Mouse (Mus musculus): ENCODE measurements around the gene Hs6st3.

DNA sequence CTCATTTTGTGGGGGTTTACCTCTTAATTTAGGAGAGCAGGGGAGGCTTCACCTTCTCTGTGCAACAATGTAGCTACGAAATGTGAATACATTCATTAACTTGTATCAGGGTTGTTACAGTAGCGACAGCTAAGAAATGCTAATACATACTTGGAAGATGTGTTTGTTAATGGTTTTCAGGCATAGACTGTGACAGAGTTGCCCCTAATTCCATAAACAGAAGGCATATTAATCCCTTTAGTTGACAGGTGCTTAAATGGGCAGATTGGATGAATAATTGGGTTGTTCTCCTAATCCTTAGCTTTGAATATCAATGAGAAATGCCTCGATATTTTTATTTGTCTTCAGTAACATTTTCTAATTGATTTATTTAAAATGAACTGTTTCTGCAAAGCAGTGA, 314.7 kb downstream of the Hs6st3 start:
- TF ChIP-seq CTCF (IDR thresholded peaks at IDR 0.05; ENCODE audit: low read depth) (no peak), EP300 (IDR thresholded peaks at IDR 0.05; ENCODE audit: low read depth) (no peak)

Measured in liver, embryonic 14.5 days (tissue).